Mouse (Mus musculus): ENCODE data around the gene Ssh2. TPM values are rescaled to one million over a fixed set of nuclear protein-coding genes. Genes with fewer than 3 reads are reported as not detected.

The Ssh2 gene
- polyA plus RNA-seq, 1 experiment from 2014 or later, result 17.6 TPM

- no peaks in the 10 kb centered on the region for H3K4me1 ChIP-seq (replicated peaks; ENCODE audit: control insufficient read depth, insufficient read depth, low read length)
These were observed 226.4 kb downstream of the Ssh2 start for GRCm38 (mm10) chr11:77442186-77443170.

GRCm38 (mm10) chr11:77444939-77445338 is 228.9 kb downstream of the Ssh2 start:
- Histone ChIP-seq H3K27ac (ENCODE audit: low read depth, low read length) (no peak overlapping the region), H3K4me1 (replicated peaks; ENCODE audit: control insufficient read depth, insufficient read depth, low read length) (no peaks in the 10 kb centered on the region), H3K9me3 (ENCODE audit: control insufficient read depth, low read length) (no peaks in the 10 kb centered on the region), H3K36me3 (ENCODE audit: control insufficient read depth, insufficient read depth, low read length) (no peaks in the 10 kb centered on the region; the same call in 1 of the 2 replicates), H3K27me3 (ENCODE audit: control insufficient read depth, insufficient read depth, low read length) (no peaks in the 10 kb centered on the region), H3K9ac (ENCODE audit: low read length) (no peak overlapping the region), H3K4me3 (ENCODE audit: low read depth, low read length) (no peak overlapping the region), H3K4me2 (ENCODE audit: low read depth, low read length, severe bottlenecking) (no peak overlapping the region)
- 79% methylated on average over 2 of the region's 2 CpGs for WGBS
- no peak for DNase-seq (ENCODE audit: low spot score)
- ATAC-seq (replicated peaks; ENCODE audit: low FRiP score), result no peak

More at GRCm38 (mm10) chr11:77442186-77443170, 226.4 kb downstream of the Ssh2 start:
- ATAC-seq (replicated peaks; ENCODE audit: low FRiP score) (no peak), DNase-seq (ENCODE audit: low spot score) (no peak)
- Histone ChIP-seq H3K4me2 (ENCODE audit: low read depth, low read length, severe bottlenecking) (no peak overlapping the region), H3K36me3 (ENCODE audit: control insufficient read depth, insufficient read depth, low read length) (no peaks in the 10 kb centered on the region; the same call in 1 of the 2 replicates), H3K9me3 (ENCODE audit: control insufficient read depth, low read length) (no peaks in the 10 kb centered on the region), H3K27me3 (ENCODE audit: control insufficient read depth, insufficient read depth, low read length) (no peaks in the 10 kb centered on the region), H3K27ac (ENCODE audit: low read depth, low read length) (no peak overlapping the region), H3K9ac (ENCODE audit: low read length) (no peak overlapping the region), H3K4me3 (ENCODE audit: low read depth, low read length) (no peak overlapping the region)
- 87% methylated on average over 7 of the region's 7 CpGs for WGBS

- Histone ChIP-seq H3K9me3 (ENCODE audit: control insufficient read depth, low read length) (no peaks in the 10 kb centered on the region), H3K27me3 (ENCODE audit: control insufficient read depth, insufficient read depth, low read length) (no peaks in the 10 kb centered on the region), H3K4me3 (ENCODE audit: low read depth, low read length) (no peak overlapping the region), H3K4me1 (replicated peaks; ENCODE audit: control insufficient read depth, insufficient read depth, low read length) (no peaks in the 10 kb centered on the region), H3K36me3 (ENCODE audit: control insufficient read depth, insufficient read depth, low read length) (no peaks in the 10 kb centered on the region; the same call in 1 of the 2 replicates), H3K27ac (ENCODE audit: low read depth, low read length) (no peak overlapping the region), H3K4me2 (ENCODE audit: low read depth, low read length, severe bottlenecking) (no peak overlapping the region), H3K9ac (ENCODE audit: low read length) (no peak overlapping the region)
- DNase-seq (ENCODE audit: low spot score) (no peak), ATAC-seq (replicated peaks; ENCODE audit: low FRiP score) (no peak)
- 76% methylated on average over 6 of the region's 6 CpGs for WGBS
These were observed 230.5 kb downstream of the Ssh2 start for GRCm38 (mm10) chr11:77446628-77447041.

GRCm38 (mm10) chr11:77449224-77449623 is 233.1 kb downstream of the Ssh2 start:
- Histone ChIP-seq H3K36me3 (ENCODE audit: control insufficient read depth, insufficient read depth, low read length) (no peaks in the 10 kb centered on the region), H3K27ac (ENCODE audit: low read depth, low read length) (no peak overlapping the region), H3K27me3 (ENCODE audit: control insufficient read depth, insufficient read depth, low read length) (no peaks in the 10 kb centered on the region), H3K4me2 (ENCODE audit: low read depth, low read length, severe bottlenecking) (no peak overlapping the region), H3K9ac (ENCODE audit: low read length) (no peak overlapping the region), H3K4me3 (ENCODE audit: low read depth, low read length) (no peak overlapping the region), H3K9me3 (ENCODE audit: control insufficient read depth, low read length) (no peaks in the 10 kb centered on the region), H3K4me1 (replicated peaks; ENCODE audit: control insufficient read depth, insufficient read depth, low read length) (no peaks in the 10 kb centered on the region)
- 91% methylated on average over 7 of the region's 7 CpGs for WGBS
- ATAC-seq (replicated peaks; ENCODE audit: low FRiP score), result no peak
- DNase-seq (ENCODE audit: low spot score), result no peak

- Histone ChIP-seq H3K4me2 (ENCODE audit: low read depth, low read length, severe bottlenecking) (no peak overlapping the region), H3K27me3 (ENCODE audit: control insufficient read depth, insufficient read depth, low read length) (no peaks in the 10 kb centered on the region), H3K9ac (ENCODE audit: low read length) (no peak overlapping the region), H3K27ac (ENCODE audit: low read depth, low read length) (no peak overlapping the region), H3K4me3 (ENCODE audit: low read depth, low read length) (no peak overlapping the region), H3K4me1 (replicated peaks; ENCODE audit: control insufficient read depth, insufficient read depth, low read length) (no peaks in the 10 kb centered on the region), H3K36me3 (ENCODE audit: control insufficient read depth, insufficient read depth, low read length) (no peaks in the 10 kb centered on the region), H3K9me3 (ENCODE audit: control insufficient read depth, low read length) (no peaks in the 10 kb centered on the region)
- 96% methylated on average over 2 of the region's 2 CpGs for WGBS
- DNase-seq (ENCODE audit: low spot score), result no peak
- ATAC-seq (replicated peaks; ENCODE audit: low FRiP score), result no peak
These were observed 235.6 kb downstream of the Ssh2 start for GRCm38 (mm10) chr11:77451670-77452069.

- H3K36me3 ChIP-seq (ENCODE audit: control insufficient read depth, insufficient read depth, low read length), result no peaks in the 10 kb centered on the region
- H3K9me3 ChIP-seq (ENCODE audit: control insufficient read depth, low read length), result no peaks in the 10 kb centered on the region
- WGBS, result 94% methylated on average over 2 of the region's 2 CpGs
- no peaks in the 10 kb centered on the region for H3K27me3 ChIP-seq (ENCODE audit: control insufficient read depth, insufficient read depth, low read length)
- no peaks in the 10 kb centered on the region for H3K4me1 ChIP-seq (replicated peaks; ENCODE audit: control insufficient read depth, insufficient read depth, low read length)
- H3K9ac ChIP-seq (ENCODE audit: low read length), result no peak overlapping the region
- H3K27ac ChIP-seq (ENCODE audit: low read depth, low read length), result no peak overlapping the region
- H3K4me2 ChIP-seq (ENCODE audit: low read depth, low read length, severe bottlenecking), result no peak overlapping the region
- H3K4me3 ChIP-seq (ENCODE audit: low read depth, low read length), result no peak overlapping the region
- ATAC-seq (replicated peaks; ENCODE audit: low FRiP score) (no peak), DNase-seq (ENCODE audit: low spot score) (no peak)
These were observed 237.3 kb downstream of the Ssh2 start for GRCm38 (mm10) chr11:77453388-77453787.

- Histone ChIP-seq H3K4me1 (replicated peaks; ENCODE audit: control insufficient read depth, insufficient read depth, low read length) (no peaks in the 10 kb centered on the region), H3K36me3 (ENCODE audit: control insufficient read depth, insufficient read depth, low read length) (no peaks in the 10 kb centered on the region), H3K9me3 (ENCODE audit: control insufficient read depth, low read length) (no peaks in the 10 kb centered on the region), H3K4me2 (ENCODE audit: low read depth, low read length, severe bottlenecking) (no peak overlapping the region), H3K4me3 (ENCODE audit: low read depth, low read length) (no peak overlapping the region), H3K27me3 (ENCODE audit: control insufficient read depth, insufficient read depth, low read length) (peaks cover 2% of the 10 kb centered on the region; the same call in 1 of the 2 replicates), H3K9ac (ENCODE audit: low read length) (no peak overlapping the region), H3K27ac (ENCODE audit: low read depth, low read length) (no peak overlapping the region)
- 89% methylated on average over 9 of the region's 9 CpGs for WGBS
- DNase-seq (ENCODE audit: low spot score) (no peak), ATAC-seq (replicated peaks; ENCODE audit: low FRiP score) (no peak)
These were observed 239.9 kb downstream of the Ssh2 start for GRCm38 (mm10) chr11:77455770-77456510.

GRCm38 (mm10) chr11:77456866-77457265 is 240.8 kb downstream of the Ssh2 start:
- no peak overlapping the region for H3K4me2 ChIP-seq (ENCODE audit: low read depth, low read length, severe bottlenecking)
- H3K36me3 ChIP-seq (ENCODE audit: control insufficient read depth, insufficient read depth, low read length), result no peaks in the 10 kb centered on the region
- no peak overlapping the region for H3K27ac ChIP-seq (ENCODE audit: low read depth, low read length)
- H3K4me3 ChIP-seq (ENCODE audit: low read depth, low read length), result no peak overlapping the region
- no peaks in the 10 kb centered on the region for H3K9me3 ChIP-seq (ENCODE audit: control insufficient read depth, low read length)
- H3K27me3 ChIP-seq (ENCODE audit: control insufficient read depth, insufficient read depth, low read length), result peaks cover 8% of the 10 kb centered on the region; the same call in 1 of the 2 replicates
- no peaks in the 10 kb centered on the region for H3K4me1 ChIP-seq (replicated peaks; ENCODE audit: control insufficient read depth, insufficient read depth, low read length)
- ATAC-seq (replicated peaks; ENCODE audit: low FRiP score) (no peak), DNase-seq (ENCODE audit: low spot score) (no peak)
- WGBS, result 89% methylated on average over 6 of the region's 6 CpGs
- no peak overlapping the region for H3K9ac ChIP-seq (ENCODE audit: low read length)

Data from forebrain, embryonic 11.5 days (tissue).